Mouse (Mus musculus) heart, embryonic 15.5 days (tissue): ENCODE results near the gene Cpeb3. TPM values are rescaled to one million over a fixed set of nuclear protein-coding genes. Genes with fewer than 3 reads are reported as not detected.
"Not testable (repeated sequence)": the region's sequence is repeated elsewhere in the genome, so short reads cannot be mapped to it uniquely, and the experiment has no call there.

Source experiments
- ATAC-seq: fragments of 200-750 bp; cut with Nextera tagmentation; replicated peaks from 2 replicates; pipeline ENCODE4 v1.8.0; 2017; ENCODE audit warnings: low read depth, moderate TSS enrichment; ENCODE audit not compliant: insufficient number of reproducible peaks, insufficient read depth, low FRiP score
- H3K27ac ChIP-seq: fragments of 300-500 bp; sonication (generic); 2 replicates; pipeline ENCODE4 v1.5.1; 2015; ENCODE audit warnings: mild to moderate bottlenecking, inconsistent platforms
- H3K27me3 ChIP-seq: fragments of 300-500 bp; sonication (generic); 2 replicates; pipeline ENCODE4 v1.6.1; 2015; ENCODE audit warnings: inconsistent platforms
- H3K36me3 ChIP-seq: fragments of 300-500 bp; sonication (generic); 2 replicates; pipeline ENCODE4 v1.6.1; 2015; ENCODE audit warnings: mild to moderate bottlenecking, inconsistent platforms
- H3K4me1 ChIP-seq: fragments of 300-500 bp; sonication (generic); replicated peaks from 2 replicates; pipeline ENCODE4 v1.6.1; 2015; ENCODE audit warnings: inconsistent platforms
- H3K4me2 ChIP-seq: fragments of 300-500 bp; sonication (generic); 2 replicates; pipeline ENCODE4 v1.6.1; 2015; ENCODE audit warnings: inconsistent platforms, mild to moderate bottlenecking, moderate library complexity
- H3K4me3 ChIP-seq: fragments of 300-500 bp; sonication (generic); 2 replicates; pipeline ENCODE4 v1.5.1; 2015; ENCODE audit warnings: mild to moderate bottlenecking, inconsistent platforms
- H3K9ac ChIP-seq: fragments of 300-500 bp; sonication (generic); 2 replicates; pipeline ENCODE4 v1.6.1; 2015; ENCODE audit warnings: mild to moderate bottlenecking, inconsistent platforms
- H3K9me3 ChIP-seq: fragments of 300-500 bp; sonication (generic); replicated peaks from 2 replicates; pipeline ENCODE4 v1.6.1; 2016; ENCODE audit warnings: inconsistent platforms
- WGBS: fragments of 180-500 bp; shearing (Covaris S2); methylation state at CpG from one replicate; pipeline ENCODE4 v1.1.7; 2015; ENCODE audit warnings: mixed read lengths; 5-methylcytosine and 5-hydroxymethylcytosine counted together
- polyA plus RNA-seq: library from polyadenylated mRNA; unstranded; fragments of >200 nt; fragmentation: Nextera tagmentation; extraction: Ambion mirVana; gene quantifications from 2 replicates; pipeline ENCODE4 v1.2.1, GENCODE M21; 2015

The Cpeb3 gene
- polyA plus RNA-seq, 1 experiment from 2014 or later = 9.9 TPM

DNA sequence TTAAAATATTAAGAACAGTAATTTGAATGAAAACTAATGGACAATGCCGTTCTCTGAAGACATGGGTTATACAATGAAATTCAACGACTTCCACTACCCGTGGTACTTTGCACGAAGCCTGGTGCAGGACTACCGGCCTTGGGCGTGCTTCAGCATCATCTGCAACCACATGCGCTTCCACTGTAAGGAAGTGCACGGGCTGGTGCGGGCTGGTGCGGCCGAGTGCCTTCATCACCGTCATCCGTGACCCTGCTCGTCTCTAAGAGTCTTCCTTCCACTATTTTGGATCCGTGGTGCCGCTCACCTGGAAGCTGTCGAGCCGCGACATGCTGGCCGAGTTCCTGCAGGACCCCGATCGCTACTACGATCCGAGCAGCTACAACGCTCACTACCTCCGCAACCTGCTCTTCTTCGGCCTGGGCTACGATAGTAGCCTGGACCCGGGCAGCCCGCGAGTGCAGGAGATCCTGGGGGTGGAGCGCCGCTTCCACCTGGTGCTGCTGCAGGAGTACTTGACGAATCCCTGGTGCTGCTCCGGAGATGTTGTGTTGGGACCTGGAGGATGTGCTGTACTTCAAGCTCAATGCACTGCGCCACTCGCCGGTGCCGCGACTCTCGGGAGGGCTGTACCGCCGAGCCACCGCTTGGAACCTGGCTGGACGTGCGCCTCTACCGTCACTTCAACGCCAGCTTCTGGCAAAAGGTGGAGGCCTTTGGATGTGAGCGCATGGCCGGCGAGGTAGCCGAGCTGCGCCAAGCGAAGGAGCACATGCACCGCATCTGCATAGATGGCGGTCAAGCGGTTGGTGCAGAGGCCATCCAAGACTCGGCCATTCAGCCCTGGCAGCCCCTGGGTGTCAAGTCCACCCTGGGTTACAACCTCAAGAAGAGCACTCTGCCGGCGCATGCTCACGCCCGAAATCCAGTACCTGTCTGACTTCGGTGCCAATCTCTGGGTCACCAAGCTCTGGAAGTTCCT lies 25.4 kb upstream of the Cpeb3 start:
- no peaks in the 10 kb centered on the region for H3K36me3 ChIP-seq
- H3K4me2 ChIP-seq = peak overlapping the region; percentile 86
- H3K4me1 ChIP-seq = peaks cover 14% of the 10 kb centered on the region
- peak overlapping the region; percentile 51 for H3K4me3 ChIP-seq
- WGBS = 5% methylated on average over 63 of the region's 63 CpGs
- H3K9ac ChIP-seq = peak overlapping the region; percentile 34; the same call in 1 of the 2 replicates
- ATAC-seq = 0 out of 2 replicates have a peak, but pooled peaks have one; percentile 22
- H3K9me3 ChIP-seq = no peaks in the 10 kb centered on the region
- peaks cover 44% of the 10 kb centered on the region for H3K27me3 ChIP-seq
- H3K27ac ChIP-seq = no peak overlapping the region

DNA sequence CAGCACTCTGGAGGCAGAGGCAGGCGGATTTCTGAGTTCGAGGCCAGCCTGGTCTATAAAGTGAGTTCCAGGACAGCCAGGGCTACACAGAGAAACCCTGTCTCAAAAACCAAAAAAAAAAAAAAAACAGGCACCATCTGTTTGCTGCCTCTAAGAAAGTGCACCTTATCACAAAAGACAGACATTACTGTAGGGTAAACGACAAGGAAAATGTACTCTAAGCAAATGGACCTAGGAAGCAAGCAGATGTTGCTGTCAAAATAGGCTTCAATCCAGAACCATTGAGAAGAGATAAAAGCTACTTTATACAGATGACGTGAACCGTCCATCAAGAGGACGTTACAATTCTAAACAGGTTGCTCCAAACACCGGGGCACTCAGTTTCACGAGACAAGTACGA lies 24.2 kb upstream of the Cpeb3 start:
- peaks cover 39% of the 10 kb centered on the region for H3K27me3 ChIP-seq
- H3K27ac ChIP-seq, H3K36me3 ChIP-seq, H3K4me3 ChIP-seq, H3K9me3 ChIP-seq, H3K4me1 ChIP-seq, H3K4me2 ChIP-seq, ATAC-seq, H3K9ac ChIP-seq: not testable (repeated sequence)
- 66% methylated on average over 9 of the region's 9 CpGs for WGBS

DNA sequence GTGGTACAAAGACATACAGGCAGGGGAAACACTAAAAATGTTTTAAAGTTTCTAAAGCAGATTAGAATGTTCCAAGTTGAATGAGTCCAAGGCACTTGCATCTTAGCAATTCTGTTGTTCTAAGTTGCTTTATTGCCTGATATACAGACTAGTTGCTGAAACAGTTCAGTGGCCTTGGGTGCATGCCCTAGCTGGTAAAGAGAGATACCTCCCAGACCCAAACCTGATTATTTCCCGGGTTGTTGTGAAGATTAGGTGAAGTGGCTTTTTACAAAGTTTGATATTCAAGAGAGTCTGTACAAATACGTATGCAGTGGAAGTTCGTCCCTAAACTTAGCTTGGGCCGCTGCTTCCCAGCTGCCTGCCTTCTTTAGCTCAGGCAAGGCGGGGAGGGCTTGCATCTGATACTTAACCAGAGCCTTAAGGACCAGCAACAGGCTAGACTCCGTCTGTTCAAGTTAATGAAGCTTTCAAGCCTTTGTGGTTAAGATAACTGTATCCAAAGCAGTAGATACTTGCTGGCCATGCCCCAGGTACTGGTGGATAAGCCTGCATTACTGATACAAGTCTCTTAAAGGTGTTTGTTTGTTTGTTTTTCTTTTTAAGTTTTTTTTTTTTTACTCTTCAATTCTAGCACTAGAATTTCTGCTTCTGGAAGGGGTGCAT lies 16.9 kb upstream of the Cpeb3 start:
- Histone ChIP-seq H3K27me3 (no peaks in the 10 kb centered on the region), H3K4me3 (no peak overlapping the region), H3K4me2 (no peak overlapping the region), H3K9me3 (no peaks in the 10 kb centered on the region), H3K27ac (no peak overlapping the region), H3K4me1 (no peaks in the 10 kb centered on the region), H3K36me3 (peaks cover 27% of the 10 kb centered on the region), H3K9ac (no peak overlapping the region)
- no peak for ATAC-seq
- 62% methylated on average over 6 of the region's 6 CpGs for WGBS

DNA sequence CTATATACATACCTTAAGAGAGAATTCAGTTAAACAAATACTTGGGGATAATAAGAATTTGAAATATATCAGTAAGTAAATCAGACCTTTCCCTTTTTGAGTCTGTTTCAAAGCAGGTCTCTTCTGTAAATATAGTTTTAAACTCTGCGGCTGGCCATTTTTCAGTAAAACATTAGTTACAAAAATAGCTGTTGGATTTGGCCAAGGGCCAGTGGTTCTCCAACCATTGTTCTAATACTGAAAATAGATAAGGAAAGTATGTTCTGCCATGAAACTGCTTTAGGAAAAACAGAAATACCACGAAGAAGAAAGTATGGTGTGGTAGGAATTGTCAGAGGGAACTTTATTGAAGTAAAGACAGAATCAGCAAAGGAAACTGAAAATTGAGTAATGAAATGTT lies 6.3 kb upstream of the Cpeb3 start:
- Histone ChIP-seq H3K9ac (no peak overlapping the region), H3K27ac (peak overlapping the region; percentile 54), H3K36me3 (peaks cover 46% of the 10 kb centered on the region), H3K4me3 (no peak overlapping the region), H3K4me2 (peak overlapping the region; percentile 41; the same call in 1 of the 2 replicates), H3K4me1 (peaks cover 16% of the 10 kb centered on the region), H3K9me3 (no peaks in the 10 kb centered on the region), H3K27me3 (no peaks in the 10 kb centered on the region)
- 11% methylated on average over 2 of the region's 2 CpGs for WGBS
- no peak for ATAC-seq

DNA sequence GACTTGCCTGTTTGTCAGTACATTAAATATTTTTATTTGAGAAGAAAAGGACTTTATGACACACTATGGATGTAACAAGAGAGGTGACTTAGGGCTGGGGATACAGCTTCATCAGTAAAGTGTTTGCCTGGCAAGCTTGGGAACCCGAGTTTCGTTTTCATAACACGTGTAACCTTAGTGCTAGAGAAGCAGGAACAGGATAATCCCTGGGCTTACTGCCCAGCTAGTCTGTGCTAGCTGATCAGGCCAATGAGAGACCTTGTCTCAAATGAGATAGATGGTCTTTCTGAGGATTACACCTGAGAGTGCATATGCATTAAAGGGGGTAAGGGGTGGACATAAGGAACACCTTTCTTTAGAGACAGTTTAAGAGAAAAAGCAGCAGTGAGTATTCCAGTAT lies 3.0 kb upstream of the Cpeb3 start:
- Histone ChIP-seq H3K27me3 (no peaks in the 10 kb centered on the region), H3K9me3 (no peaks in the 10 kb centered on the region), H3K9ac (no peak overlapping the region), H3K4me2 (no peak overlapping the region), H3K4me1 (peaks cover 31% of the 10 kb centered on the region), H3K4me3 (no peak overlapping the region), H3K36me3 (peaks cover 23% of the 10 kb centered on the region), H3K27ac (no peak overlapping the region)
- WGBS = 76% methylated on average over 3 of the region's 3 CpGs
- ATAC-seq = no peak

DNA sequence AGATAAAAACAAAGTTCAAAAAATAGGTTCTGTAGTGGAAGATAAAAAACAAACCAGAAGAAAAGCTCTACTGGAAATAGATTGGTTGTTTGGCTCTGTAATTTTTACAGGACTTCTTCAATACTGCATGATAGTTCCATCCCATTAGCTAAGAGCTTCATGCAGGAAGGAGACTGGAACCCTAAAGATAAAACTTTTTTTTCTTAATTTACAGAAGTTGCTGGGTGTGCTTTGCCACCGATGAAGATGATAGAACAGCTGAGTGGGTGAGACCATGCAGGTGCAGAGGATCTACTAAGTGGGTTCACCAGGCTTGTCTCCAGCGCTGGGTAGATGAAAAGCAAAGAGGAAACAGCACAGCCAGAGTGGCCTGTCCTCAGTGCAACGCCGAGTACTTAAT lies 2.1 kb upstream of the Cpeb3 start:
- 86% methylated on average over 4 of the region's 4 CpGs for WGBS

DNA sequence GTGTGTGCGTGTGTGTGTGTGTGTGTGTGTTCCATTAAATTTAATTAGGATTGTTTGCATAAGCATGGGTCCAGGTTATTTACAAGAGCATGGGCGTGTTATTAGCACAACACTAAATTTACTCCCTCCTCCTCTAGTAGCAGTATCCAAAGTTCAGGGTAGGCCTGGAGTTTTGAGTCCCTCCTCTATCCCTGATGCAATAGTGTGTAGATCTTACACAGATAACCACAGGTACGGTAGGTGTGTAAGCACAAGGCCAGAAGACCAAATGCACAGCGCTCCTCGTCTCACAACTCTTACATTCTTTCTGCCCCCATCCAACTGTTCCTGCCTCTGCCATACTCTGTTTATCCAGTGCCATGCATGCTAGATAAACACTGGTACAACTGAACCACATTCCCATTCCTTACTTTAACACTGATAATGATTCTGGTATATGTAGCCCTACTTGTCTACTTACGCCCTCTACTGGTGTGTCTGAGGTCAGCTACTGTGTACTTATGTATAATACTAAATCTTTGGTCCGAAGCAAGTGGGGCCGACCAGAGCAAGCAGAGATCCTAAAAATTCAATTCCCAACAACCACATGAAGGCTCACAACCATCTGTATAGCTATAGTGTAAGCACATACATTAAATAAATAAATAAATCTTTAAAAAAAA lies 1.2 kb upstream of the Cpeb3 start:
- Histone ChIP-seq H3K9ac (no peak overlapping the region), H3K27me3 (no peaks in the 10 kb centered on the region), H3K36me3 (peaks cover 23% of the 10 kb centered on the region), H3K9me3 (no peaks in the 10 kb centered on the region), H3K4me2 (peak overlapping the region; percentile 91), H3K4me3 (peak overlapping the region; percentile 94), H3K27ac (no peak overlapping the region), H3K4me1 (peaks cover 23% of the 10 kb centered on the region)
- ATAC-seq = no peak
- WGBS = 88% methylated on average over 8 of the region's 8 CpGs

More for the DNA sequence above, 2.1 kb upstream of the Cpeb3 start:
- ATAC-seq = no peak
- H3K27ac ChIP-seq = no peak overlapping the region
- H3K4me1 ChIP-seq = peaks cover 29% of the 10 kb centered on the region
- H3K9me3 ChIP-seq = no peaks in the 10 kb centered on the region
- H3K27me3 ChIP-seq = no peaks in the 10 kb centered on the region
- no peak overlapping the region for H3K4me3 ChIP-seq
- H3K9ac ChIP-seq = no peak overlapping the region
- H3K4me2 ChIP-seq = no peak overlapping the region
- peaks cover 23% of the 10 kb centered on the region for H3K36me3 ChIP-seq

DNA sequence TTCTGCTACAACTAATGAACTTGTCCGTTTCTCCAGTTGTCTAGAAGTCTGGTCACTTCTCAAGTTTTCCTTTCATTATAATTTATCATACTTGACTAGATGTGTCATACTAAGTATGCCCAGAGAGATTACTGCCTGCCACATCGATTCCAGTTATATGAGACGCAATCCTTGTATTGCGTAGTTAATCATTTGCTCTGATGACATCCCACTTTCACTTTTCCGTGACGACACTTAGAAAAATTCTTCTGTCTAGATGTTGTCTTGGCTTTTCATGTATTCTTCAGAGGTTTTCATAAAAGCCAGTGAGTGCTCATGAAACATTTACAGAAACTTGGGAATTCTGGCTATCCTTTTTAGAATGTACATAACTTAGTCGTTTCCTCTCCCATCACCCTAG lies 585 bp upstream of the Cpeb3 start:
- peak overlapping the region; percentile 91 for H3K4me2 ChIP-seq
- peaks cover 23% of the 10 kb centered on the region for H3K4me1 ChIP-seq
- H3K27me3 ChIP-seq = no peaks in the 10 kb centered on the region
- peaks cover 23% of the 10 kb centered on the region for H3K36me3 ChIP-seq
- no peaks in the 10 kb centered on the region for H3K9me3 ChIP-seq
- peak overlapping the region; percentile 94 for H3K4me3 ChIP-seq
- peak overlapping the region; percentile 97; the same call in 1 of the 2 replicates for H3K9ac ChIP-seq
- WGBS = 63% methylated on average over 7 of the region's 7 CpGs
- peak overlapping the region; percentile 91; the same call in 1 of the 2 replicates for H3K27ac ChIP-seq
- ATAC-seq = no peak

DNA sequence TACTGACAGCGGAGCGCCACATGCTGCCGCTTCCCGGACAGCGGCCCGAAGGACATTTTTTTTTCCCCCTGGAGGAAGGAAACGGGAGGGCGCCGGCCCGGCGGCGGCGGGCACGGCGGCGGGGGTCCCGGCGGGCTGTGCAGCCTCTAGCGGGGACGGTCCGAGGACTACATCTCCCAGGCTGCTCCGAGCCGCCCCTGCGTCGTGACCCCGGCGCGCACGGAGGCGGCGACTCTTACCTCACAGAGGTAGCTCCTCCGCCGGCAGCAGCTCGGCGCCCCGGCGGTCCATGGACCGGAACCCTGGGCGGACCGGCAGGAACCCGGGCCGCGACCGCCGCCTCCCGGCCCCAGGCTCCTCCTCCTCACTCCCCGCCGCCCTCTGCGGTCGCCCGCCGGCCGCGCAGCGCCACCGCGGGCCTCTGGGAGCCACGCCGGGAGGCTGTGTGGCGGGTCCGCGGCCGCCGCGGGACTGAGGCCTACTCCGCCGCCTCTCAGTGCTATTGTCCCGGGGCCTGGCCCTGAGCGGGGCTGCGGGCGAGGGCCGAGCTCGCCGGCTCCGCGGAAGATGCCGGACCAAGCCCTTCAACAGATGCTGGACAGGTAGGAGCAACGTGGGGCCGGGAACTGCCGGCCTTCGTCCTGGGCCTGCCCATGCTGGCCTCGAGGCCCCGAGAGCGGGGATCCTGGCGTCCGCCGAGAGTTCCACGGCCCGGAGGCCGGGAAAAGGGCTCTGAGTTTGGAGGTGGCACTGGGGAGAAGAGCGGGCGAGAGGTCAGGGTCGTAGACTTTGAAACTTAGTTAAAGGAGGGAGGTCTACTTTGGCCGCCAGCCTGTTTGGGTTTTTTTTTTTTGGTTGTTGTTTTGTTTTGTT lies 862 bp downstream of the Cpeb3 start, which contains the start of gene March5:
Gene March5, plus strand, starts transcription at position 241 of the 873 bp plus-strand sequence.
- Histone ChIP-seq H3K27ac (peak within 1 kb of the TSS; percentile 91), H3K9me3 (no peaks in the 10 kb centered on the region), H3K4me3 (peak within 1 kb of the TSS; percentile 94), H3K36me3 (peaks cover 21% of the 10 kb centered on the region), H3K27me3 (no peaks in the 10 kb centered on the region), H3K9ac (peak within 1 kb of the TSS; percentile 97), H3K4me1 (peaks cover 20% of the 10 kb centered on the region), H3K4me2 (peak within 1 kb of the TSS; percentile 91)
- peak; percentile 96 for ATAC-seq
- under 1% methylated on average over 93 of the region's 94 CpGs for WGBS

DNA sequence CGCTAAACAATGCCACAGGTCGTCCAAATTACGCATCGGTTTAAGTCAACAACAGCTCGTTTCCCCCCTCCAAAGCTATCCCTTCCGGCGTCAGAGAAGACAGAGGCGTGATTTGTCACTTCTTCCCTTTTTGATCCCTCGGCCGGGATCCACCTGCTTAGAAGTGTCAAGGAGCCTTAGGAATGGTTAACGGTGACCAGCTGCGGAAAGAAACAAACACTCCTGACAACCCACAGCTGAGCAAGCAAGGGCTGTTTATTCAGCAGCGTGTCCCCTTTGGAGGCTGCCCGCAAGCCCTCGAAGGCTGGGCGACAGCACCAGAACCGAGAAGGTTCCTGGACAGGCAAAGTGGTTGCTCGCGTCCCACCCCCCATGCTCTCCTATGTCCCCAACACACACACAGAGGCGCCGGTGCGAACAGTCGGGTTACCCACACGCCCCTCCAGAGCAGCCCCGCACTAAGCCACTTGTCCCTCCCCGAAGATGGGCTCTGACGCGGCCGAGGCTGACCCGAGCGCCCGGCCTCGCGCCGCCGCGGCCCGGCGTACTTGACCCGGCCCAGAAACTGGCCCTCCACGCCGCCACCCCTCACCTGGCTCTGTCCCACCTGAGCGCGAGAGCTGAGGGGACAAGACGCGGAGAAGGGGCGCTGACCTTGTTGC lies 1.6 kb downstream of the Cpeb3 start:
- under 1% methylated on average over 47 of the region's 47 CpGs for WGBS
- no peaks in the 10 kb centered on the region for H3K27me3 ChIP-seq
- H3K4me3 ChIP-seq = peak overlapping the region; percentile 94

More for the DNA sequence above, 1.6 kb downstream of the Cpeb3 start:
- peak overlapping the region; percentile 91 for H3K4me2 ChIP-seq
- H3K4me1 ChIP-seq = peaks cover 20% of the 10 kb centered on the region
- H3K9me3 ChIP-seq = no peaks in the 10 kb centered on the region
- H3K27ac ChIP-seq = peak overlapping the region; percentile 91
- peak; percentile 74 for ATAC-seq
- H3K9ac ChIP-seq = peak overlapping the region; percentile 97
- H3K36me3 ChIP-seq = peaks cover 14% of the 10 kb centered on the region; the same call in 1 of the 2 replicates
